Mouse (Mus musculus): ENCODE measurements around the gene Cpa2. TPM values are rescaled to one million over a fixed set of nuclear protein-coding genes. Genes with fewer than 3 reads are reported as not detected.

The Cpa2 gene
- polyA plus RNA-seq, 1 experiment from 2014 or later: 7.0 TPM

- no peaks in the 10 kb centered on the region for H3K27me3 ChIP-seq
These were observed 27.9 kb downstream of the Cpa2 start for GRCm38 (mm10) chr6:30569331-30569730.

GRCm38 (mm10) chr6:30570012-30570411 lies 28.6 kb downstream of the Cpa2 start:
- no peak overlapping the region for H3K9ac ChIP-seq
- no peaks in the 10 kb centered on the region for H3K9me3 ChIP-seq
- no peak for ATAC-seq (ENCODE audit: low FRiP score)
- no peaks in the 10 kb centered on the region for H3K27me3 ChIP-seq
- H3K4me1 ChIP-seq: peaks cover 22% of the 10 kb centered on the region
- H3K4me2 ChIP-seq: no peak overlapping the region
- WGBS: 94% methylated on average over 5 of the region's 5 CpGs
- no peaks in the 10 kb centered on the region for H3K36me3 ChIP-seq (replicated peaks)
- H3K27ac ChIP-seq: no peak overlapping the region
- H3K4me3 ChIP-seq (replicated peaks): no peak overlapping the region

More at GRCm38 (mm10) chr6:30569331-30569730, 27.9 kb downstream of the Cpa2 start:
- ATAC-seq (ENCODE audit: low FRiP score): no peak
- Histone ChIP-seq H3K4me3 (replicated peaks) (no peak overlapping the region), H3K4me2 (no peak overlapping the region), H3K27ac (no peak overlapping the region), H3K4me1 (peaks cover 20% of the 10 kb centered on the region), H3K36me3 (replicated peaks) (no peaks in the 10 kb centered on the region), H3K9me3 (no peaks in the 10 kb centered on the region), H3K9ac (no peak overlapping the region)
- WGBS: 93% methylated on average over 10 of the region's 10 CpGs

- H3K4me3 ChIP-seq (replicated peaks): no peak overlapping the region
- H3K36me3 ChIP-seq (replicated peaks): no peaks in the 10 kb centered on the region
- WGBS: 27% methylated on average over 20 of the region's 20 CpGs
- peak overlapping the region; percentile 33; the same call in 1 of the 2 replicates for H3K9ac ChIP-seq
- no peaks in the 10 kb centered on the region for H3K27me3 ChIP-seq
- H3K9me3 ChIP-seq: no peaks in the 10 kb centered on the region
- peak overlapping the region; percentile 15 for H3K4me2 ChIP-seq
- peak overlapping the region; percentile 91 for H3K27ac ChIP-seq
- peak; percentile 95 for ATAC-seq (ENCODE audit: low FRiP score)
- H3K4me1 ChIP-seq: peaks cover 23% of the 10 kb centered on the region
These were observed 31.3 kb downstream of the Cpa2 start for GRCm38 (mm10) chr6:30572456-30573311.

- Histone ChIP-seq H3K4me1 (peaks cover 23% of the 10 kb centered on the region), H3K27me3 (no peaks in the 10 kb centered on the region)
- no peak for ATAC-seq (ENCODE audit: low FRiP score)
These were observed 32.0 kb downstream of the Cpa2 start for GRCm38 (mm10) chr6:30573380-30573779.

GRCm38 (mm10) chr6:30574945-30575344 lies 33.6 kb downstream of the Cpa2 start:
- no peaks in the 10 kb centered on the region for H3K9me3 ChIP-seq

More at GRCm38 (mm10) chr6:30573380-30573779, 32.0 kb downstream of the Cpa2 start:
- Histone ChIP-seq H3K36me3 (replicated peaks) (no peaks in the 10 kb centered on the region), H3K9ac (no peak overlapping the region), H3K27ac (peak overlapping the region; percentile 91), H3K4me3 (replicated peaks) (no peak overlapping the region), H3K9me3 (no peaks in the 10 kb centered on the region), H3K4me2 (0 out of 2 replicates have a peak overlapping the region, but pooled peaks have one; percentile 15)
- WGBS: 54% methylated on average over 5 of the region's 5 CpGs

GRCm38 (mm10) chr6:30576477-30577203 lies 35.3 kb downstream of the Cpa2 start:
- Histone ChIP-seq H3K9ac (no peak overlapping the region), H3K9me3 (no peaks in the 10 kb centered on the region), H3K36me3 (replicated peaks) (no peaks in the 10 kb centered on the region), H3K4me1 (peaks cover 47% of the 10 kb centered on the region), H3K27ac (no peak overlapping the region), H3K27me3 (no peaks in the 10 kb centered on the region), H3K4me2 (no peak overlapping the region), H3K4me3 (replicated peaks) (no peak overlapping the region)
- WGBS: 79% methylated on average over 17 of the region's 17 CpGs
- ATAC-seq (ENCODE audit: low FRiP score): no peak

More at GRCm38 (mm10) chr6:30574945-30575344, 33.6 kb downstream of the Cpa2 start:
- Histone ChIP-seq H3K36me3 (replicated peaks) (no peaks in the 10 kb centered on the region), H3K9ac (no peak overlapping the region), H3K27me3 (no peaks in the 10 kb centered on the region), H3K27ac (peak overlapping the region; percentile 19; the same call in 1 of the 2 replicates), H3K4me1 (peaks cover 31% of the 10 kb centered on the region), H3K4me2 (no peak overlapping the region), H3K4me3 (replicated peaks) (no peak overlapping the region)
- 93% methylated on average over 1 of the region's 1 CpGs for WGBS
- no peak for ATAC-seq (ENCODE audit: low FRiP score)

GRCm38 (mm10) chr6:30579961-30580840 lies 38.8 kb downstream of the Cpa2 start:
- H3K36me3 ChIP-seq (replicated peaks): no peaks in the 10 kb centered on the region
- peaks cover 24% of the 10 kb centered on the region for H3K4me1 ChIP-seq
- peak overlapping the region; percentile 91 for H3K27ac ChIP-seq
- 21% methylated on average over 17 of the region's 17 CpGs for WGBS
- no peak overlapping the region for H3K4me3 ChIP-seq (replicated peaks)
- ATAC-seq (ENCODE audit: low FRiP score): peak; percentile 78
- H3K9ac ChIP-seq: peak overlapping the region; percentile 36; the same call in 1 of the 2 replicates
- H3K4me2 ChIP-seq: peak overlapping the region; percentile 32
- no peaks in the 10 kb centered on the region for H3K9me3 ChIP-seq
- no peaks in the 10 kb centered on the region for H3K27me3 ChIP-seq

GRCm38 (mm10) chr6:30580841-30581176 lies 39.4 kb downstream of the Cpa2 start:
- Histone ChIP-seq H3K4me3 (replicated peaks) (no peak overlapping the region), H3K9ac (peak overlapping the region; percentile 36; the same call in 1 of the 2 replicates), H3K27ac (peak overlapping the region; percentile 91), H3K27me3 (no peaks in the 10 kb centered on the region), H3K36me3 (replicated peaks) (no peaks in the 10 kb centered on the region), H3K4me2 (peak overlapping the region; percentile 32), H3K4me1 (peaks cover 24% of the 10 kb centered on the region), H3K9me3 (no peaks in the 10 kb centered on the region)
- WGBS: 33% methylated on average over 8 of the region's 8 CpGs
- ATAC-seq (ENCODE audit: low FRiP score): peak; percentile 76; the same call in 1 of the 2 replicates

GRCm38 (mm10) chr6:30586886-30587442 lies 45.6 kb downstream of the Cpa2 start:
- Histone ChIP-seq H3K27ac (peak overlapping the region; percentile 42; the same call in 1 of the 2 replicates), H3K9me3 (no peaks in the 10 kb centered on the region), H3K4me3 (replicated peaks) (no peak overlapping the region), H3K9ac (no peak overlapping the region), H3K4me1 (peaks cover 21% of the 10 kb centered on the region), H3K27me3 (no peaks in the 10 kb centered on the region), H3K36me3 (replicated peaks) (0 out of 2 replicates have a peak, but pooled peaks cover 3% of the 10 kb centered on the region), H3K4me2 (no peak overlapping the region)
- ATAC-seq (ENCODE audit: low FRiP score): no peak; the same call in 1 of the 2 replicates
- WGBS: 65% methylated on average over 7 of the region's 7 CpGs

GRCm38 (mm10) chr6:30589819-30590218 lies 48.4 kb downstream of the Cpa2 start:
- WGBS: 64% methylated on average over 2 of the region's 2 CpGs
- Histone ChIP-seq H3K27me3 (no peaks in the 10 kb centered on the region), H3K4me3 (replicated peaks) (no peak overlapping the region), H3K4me2 (no peak overlapping the region), H3K4me1 (peaks cover 21% of the 10 kb centered on the region), H3K27ac (no peak overlapping the region), H3K9me3 (no peaks in the 10 kb centered on the region), H3K36me3 (replicated peaks) (0 out of 2 replicates have a peak, but pooled peaks cover 3% of the 10 kb centered on the region), H3K9ac (no peak overlapping the region)
- ATAC-seq (ENCODE audit: low FRiP score): no peak

GRCm38 (mm10) chr6:30591851-30592404 lies 50.5 kb downstream of the Cpa2 start:
- H3K9me3 ChIP-seq: no peaks in the 10 kb centered on the region
- H3K9ac ChIP-seq: no peak overlapping the region
- H3K4me1 ChIP-seq: peaks cover 13% of the 10 kb centered on the region
- no peak overlapping the region for H3K27ac ChIP-seq
- H3K4me2 ChIP-seq: no peak overlapping the region
- WGBS: 81% methylated on average over 5 of the region's 5 CpGs
- H3K4me3 ChIP-seq (replicated peaks): no peak overlapping the region
- H3K27me3 ChIP-seq: no peaks in the 10 kb centered on the region
- 0 out of 2 replicates have a peak, but pooled peaks cover 3% of the 10 kb centered on the region for H3K36me3 ChIP-seq (replicated peaks)
- no peak for ATAC-seq (ENCODE audit: low FRiP score)

Measured in forebrain, embryonic 12.5 days (tissue).